Mouse (Mus musculus) spleen, adult 2 months (tissue): ENCODE data around the gene Inhbe. TPM values are rescaled to one million over a fixed set of nuclear protein-coding genes. Genes with fewer than 3 reads are reported as not detected.

Source experiments
- DNase-seq, 2 experiments: peaks; one replicate each; pipeline versions ENCODE4 v3.0.0 to v3.0.0-alpha.2; 2012 to 2021; ENCODE audit warnings: low spot score in 2 of 2, low read depth in 1 of 2
- H3K27ac ChIP-seq: fragments of 200-500 bp; 2 replicates; pipeline ENCODE4 v1.5.1; 2012; ENCODE audit warnings: low read length, inconsistent platforms; ENCODE audit not compliant: insufficient read depth
- H3K27me3 ChIP-seq: fragments of 200-500 bp; 2 replicates; pipeline ENCODE4 v1.6.1; 2012; ENCODE audit warnings: mild to moderate bottlenecking, moderate library complexity, low read length, inconsistent platforms; ENCODE audit not compliant: control insufficient read depth, insufficient read depth
- H3K36me3 ChIP-seq: fragments of 200-500 bp; 2 replicates; pipeline ENCODE4 v1.6.1; 2012; ENCODE audit warnings: mild to moderate bottlenecking, low read length, inconsistent platforms; ENCODE audit not compliant: control insufficient read depth, insufficient read depth
- H3K4me1 ChIP-seq: fragments of 200-500 bp; 2 replicates; pipeline ENCODE4 v1.6.1; 2011; ENCODE audit warnings: inconsistent platforms; ENCODE audit not compliant: control insufficient read depth, insufficient read depth, insufficient read length
- H3K4me3 ChIP-seq: fragments of 200-500 bp; 2 replicates; pipeline ENCODE4 v1.5.1; 2011; ENCODE audit warnings: mild to moderate bottlenecking, inconsistent platforms; ENCODE audit not compliant: insufficient read depth, insufficient read length; ENCODE audit errors: extremely low read depth
- CTCF ChIP-seq: fragments of 200-500 bp; IDR thresholded peaks from 2 replicates; pipeline ENCODE4 v1.5.1; 2011; ENCODE audit warnings: mild to moderate bottlenecking, inconsistent platforms; ENCODE audit not compliant: insufficient read depth, insufficient read length, insufficient replicate concordance; ENCODE audit errors: extremely low read depth
- POLR2A ChIP-seq: fragments of 200-500 bp; IDR thresholded peaks from 2 replicates; pipeline ENCODE4 v1.6.1; 2011; ENCODE audit warnings: low read depth, low read length, inconsistent platforms
- WGBS: fragments of 180-500 bp; shearing (Covaris S2); methylation state at CpG from one replicate; pipeline ENCODE4 v1.1.7; 2018; 5-methylcytosine and 5-hydroxymethylcytosine counted together
- polyA plus RNA-seq: library from polyadenylated mRNA; depleted of rRNA; stranded (reverse); fragments of >200 nt; gene quantifications from 2 replicates; pipeline ENCODE4 v1.2.3, GENCODE M21; 2012

Gene Inhbe
- polyA plus RNA-seq, 1 experiment = not detected

GRCm38 (mm10) chr10:127338930-127339682 lies 15.1 kb downstream of the Inhbe start:
- Histone ChIP-seq H3K27ac (no peak overlapping the region), H3K4me3 (peak overlapping the region; percentile 38), H3K27me3 (peaks cover 19% of the 10 kb centered on the region), H3K36me3 (no peaks in the 10 kb centered on the region), H3K4me1 (no peaks in the 10 kb centered on the region; the same call in 1 of the 2 replicates)
- 2% methylated on average over 31 of the region's 31 CpGs for WGBS
- DNase-seq = peak; percentile 83 to 85
- TF ChIP-seq CTCF (peak; percentile 71; the same call in 1 of the 2 replicates), POLR2A (no peak)

- DNase-seq = no peak
- Histone ChIP-seq H3K4me3 (no peak overlapping the region), H3K36me3 (no peaks in the 10 kb centered on the region), H3K27me3 (peaks cover 19% of the 10 kb centered on the region), H3K4me1 (no peaks in the 10 kb centered on the region; the same call in 1 of the 2 replicates), H3K27ac (no peak overlapping the region)
- TF ChIP-seq CTCF = no peak
- 43% methylated on average over 6 of the region's 6 CpGs for WGBS
Observed at GRCm38 (mm10) chr10:127337536-127338099, 16.6 kb downstream of the Inhbe start.

- H3K36me3 ChIP-seq = no peaks in the 10 kb centered on the region
- H3K27me3 ChIP-seq = peaks cover 19% of the 10 kb centered on the region
- DNase-seq = no peak
- H3K4me1 ChIP-seq = no peaks in the 10 kb centered on the region; the same call in 1 of the 2 replicates
- 45% methylated on average over 5 of the region's 5 CpGs for WGBS
- H3K4me3 ChIP-seq = no peak overlapping the region
- no peak for TF ChIP-seq POLR2A
- no peak for TF ChIP-seq CTCF
- H3K27ac ChIP-seq = no peak overlapping the region
Observed at GRCm38 (mm10) chr10:127336952-127337351, 17.3 kb downstream of the Inhbe start.

GRCm38 (mm10) chr10:127335271-127335670 lies 18.9 kb downstream of the Inhbe start:
- WGBS = 47% methylated on average over 1 of the region's 1 CpGs
- Histone ChIP-seq H3K27ac (no peak overlapping the region), H3K36me3 (0 out of 2 replicates have a peak, but pooled peaks cover 2% of the 10 kb centered on the region), H3K27me3 (peaks cover 10% of the 10 kb centered on the region), H3K4me1 (no peaks in the 10 kb centered on the region; the same call in 1 of the 2 replicates), H3K4me3 (no peak overlapping the region)
- DNase-seq = no peak
- TF ChIP-seq CTCF = no peak
- TF ChIP-seq POLR2A = no peak

GRCm38 (mm10) chr10:127333152-127333551 lies 21.1 kb downstream of the Inhbe start:
- 68% methylated on average over 5 of the region's 5 CpGs for WGBS
- H3K36me3 ChIP-seq = peaks cover 14% of the 10 kb centered on the region
- no peaks in the 10 kb centered on the region for H3K27me3 ChIP-seq
- no peaks in the 10 kb centered on the region; the same call in 1 of the 2 replicates for H3K4me1 ChIP-seq
- H3K27ac ChIP-seq = no peak overlapping the region
- TF ChIP-seq POLR2A (no peak), CTCF (no peak)
- no peak overlapping the region for H3K4me3 ChIP-seq
- DNase-seq = no peak

GRCm38 (mm10) chr10:127332211-127332874 lies 21.9 kb downstream of the Inhbe start:
- no peaks in the 10 kb centered on the region for H3K4me1 ChIP-seq
- WGBS = 56% methylated on average over 31 of the region's 31 CpGs
- H3K36me3 ChIP-seq = peaks cover 21% of the 10 kb centered on the region
- DNase-seq = no peak
- H3K27me3 ChIP-seq = no peaks in the 10 kb centered on the region
- H3K27ac ChIP-seq = no peak overlapping the region
- TF ChIP-seq CTCF = no peak
- no peak for TF ChIP-seq POLR2A
- no peak overlapping the region for H3K4me3 ChIP-seq
